Comparison of ENCODE assay signal across 20 mouse cellular contexts in genomic region chr13:102878631-102879030, GRCm38 (mm10).
DNase-seq lines count a peak whose midpoint lies in the region; ATAC-seq and TF ChIP-seq lines count a peak whose summit lies in the region.
"Had no signal": no experiment of that assay in that cellular context is flagged by ENCODE, and none has a peak within 500 bp of the region (broad histone marks: within the 10 kb centered on the region; RNA-seq: fewer than 3 reads in every experiment).

No protein-coding gene starts in this region.

- H3K27me3 ChIP-seq in heart, embryonic 14.5 days (ENCODE audit: control insufficient read depth, insufficient read depth, low read length), result no peaks in the 10 kb centered on the region
- H3K27me3 ChIP-seq in spleen, adult 2 months (ENCODE audit: control insufficient read depth, insufficient read depth, low read length), result no peaks in the 10 kb centered on the region
- no peaks in the 10 kb centered on the region for H3K27me3 ChIP-seq in splenic B cell, adult 2 months (ENCODE audit: control insufficient read depth, insufficient read depth, low read length, poor library complexity, severe bottlenecking)
- no peaks in the 10 kb centered on the region for H3K27me3 ChIP-seq in thymus, adult 2 months (ENCODE audit: control insufficient read depth, insufficient read depth, low read length)
- H3K27me3 ChIP-seq: embryonic facial prominence, embryonic 15.5 days; limb, embryonic 12.5 days had no signal

- no peak overlapping the region for H3K9ac ChIP-seq in heart, embryonic 14.5 days (ENCODE audit: low read length)
- H3K9ac ChIP-seq: embryonic facial prominence, embryonic 15.5 days; limb, embryonic 12.5 days; liver, embryonic 14.5 days had no signal

- ATAC-seq in heart, embryonic 14.5 days (ENCODE audit: insufficient number of reproducible peaks, insufficient read depth, low FRiP score, low read depth), result no peak

- H3K4me1 ChIP-seq in heart, embryonic 14.5 days (ENCODE audit: control insufficient read depth in 2 of 2, insufficient read depth in 2 of 2, low read length in 2 of 2), result peaks cover 27 to 47% of the 10 kb centered on the region in 2 experiments
- H3K4me1 ChIP-seq in spleen, adult 2 months (ENCODE audit: control insufficient read depth, insufficient read depth, insufficient read length), result peaks cover 20% of the 10 kb centered on the region; the same call in 1 of the 2 replicates
- H3K4me1 ChIP-seq in thymus, adult 2 months (replicated peaks; ENCODE audit: control insufficient read depth, insufficient read depth, low read length), result no peaks in the 10 kb centered on the region

- H3K36me3 ChIP-seq in heart, embryonic 14.5 days (ENCODE audit: control insufficient read depth, insufficient read depth, low read length), result no peaks in the 10 kb centered on the region
- H3K36me3 ChIP-seq in spleen, adult 2 months (ENCODE audit: control insufficient read depth, insufficient read depth, low read length), result no peaks in the 10 kb centered on the region
- no peaks in the 10 kb centered on the region; the same call in 1 of the 2 replicates for H3K36me3 ChIP-seq in splenic B cell, adult 2 months (ENCODE audit: control insufficient read depth, insufficient read depth, low read length, poor library complexity, severe bottlenecking)
- no peaks in the 10 kb centered on the region for H3K36me3 ChIP-seq in thymus, adult 2 months (ENCODE audit: control insufficient read depth, insufficient read depth, low read length)
- H3K36me3 ChIP-seq: embryonic facial prominence, embryonic 15.5 days; forebrain, embryonic 10.5 days; G1E; hindbrain, embryonic 10.5 days; limb, embryonic 12.5 days had no signal

- 27% methylated on average over 6 of the region's 6 CpGs for WGBS in heart, embryonic 14.5 days
- WGBS in spleen, adult 2 months, result 68% methylated on average over 6 of the region's 6 CpGs
- WGBS in thymus, adult 2 months, result 88% methylated on average over 6 of the region's 6 CpGs

- H3K4me3 ChIP-seq in heart, embryonic 14.5 days (ENCODE audit: control insufficient read depth in 1 of 2, insufficient read depth in 1 of 2, low read depth in 1 of 2, low read length in 2 of 2), result no peak overlapping the region
- no peak overlapping the region for H3K4me3 ChIP-seq in spleen, adult 2 months (ENCODE audit: extremely low read depth, insufficient read depth, insufficient read length)
- H3K4me3 ChIP-seq in thymus, adult 2 months (ENCODE audit: control insufficient read depth, insufficient read depth, low read length), result no peak overlapping the region
- H3K4me3 ChIP-seq: embryonic facial prominence, embryonic 15.5 days; forebrain, embryonic 10.5 days; hindbrain, embryonic 10.5 days; limb, embryonic 12.5 days had no signal

- peak overlapping the region; percentile 0 to 42; a peak in 2 of 4 replicates for H3K27ac ChIP-seq in heart, embryonic 14.5 days (replicated peaks in 1 of 2; ENCODE audit: control insufficient read depth in 1 of 2, insufficient read depth in 1 of 2, low read depth in 2 of 2, low read length in 2 of 2)
- H3K27ac ChIP-seq in spleen, adult 2 months (ENCODE audit: insufficient read depth, low read length), result 0 out of 2 replicates have a peak overlapping the region, but pooled peaks have one; percentile 31
- no peak overlapping the region for H3K27ac ChIP-seq in thymus, adult 2 months (ENCODE audit: control insufficient read depth, insufficient read depth, low read length)
- H3K27ac ChIP-seq: embryonic facial prominence, embryonic 15.5 days; forebrain, embryonic 10.5 days; hindbrain, embryonic 10.5 days; limb, embryonic 12.5 days; liver, embryonic 14.5 days; macrophage had no signal

- no peak for TF ChIP-seq CTCF in spleen, adult 2 months (IDR thresholded peaks at IDR 0.05; ENCODE audit: extremely low read depth, insufficient read depth, insufficient read length, insufficient replicate concordance)
- no peak for TF ChIP-seq CTCF in thymus, adult 2 months (IDR thresholded peaks at IDR 0.05; ENCODE audit: borderline replicate concordance, control insufficient read depth, extremely low read depth, insufficient read depth, low read length, poor library complexity)

- TF ChIP-seq POLR2A in spleen, adult 2 months (IDR thresholded peaks at IDR 0.05; ENCODE audit: low read depth, low read length), result no peak
- TF ChIP-seq POLR2A in thymus, adult 2 months (IDR thresholded peaks at IDR 0.05; ENCODE audit: control insufficient read depth, extremely low read depth, insufficient read depth, low read length, poor library complexity), result no peak

- H3K9me3 ChIP-seq in heart, embryonic 14.5 days (ENCODE audit: control insufficient read depth, low read length), result no peaks in the 10 kb centered on the region
- H3K9me3 ChIP-seq: embryonic facial prominence, embryonic 15.5 days; forebrain, embryonic 10.5 days; G1E; hindbrain, embryonic 10.5 days; limb, embryonic 12.5 days had no signal

- no peak for DNase-seq in heart, adult 8-10 months (ENCODE audit: low spot score)
- DNase-seq in spleen, adult 2 months (ENCODE audit: low read depth in 1 of 2, low spot score in 2 of 2), result no peak
- no peak for DNase-seq in spleen, postnatal 4 days (ENCODE audit: low spot score in 2 of 2)
- DNase-seq in splenic B cell, adult 2 months (ENCODE audit: low read depth, low spot score), result peak; percentile 20
- DNase-seq in layer of hippocampus, adult 11-12 months (ENCODE audit: low spot score), result no peak
- no peak for DNase-seq in thymus, adult 2 months
- DNase-seq: cerebellum, postnatal 10 days; kidney, adult 11 months; kidney, postnatal 25 days; layer of hippocampus, adult 9-11 months; right cerebral cortex, postnatal 14 days had no signal

- H3K4me2 ChIP-seq in heart, embryonic 14.5 days (ENCODE audit: low read length), result no peak overlapping the region
- H3K4me2 ChIP-seq: embryonic facial prominence, embryonic 15.5 days; limb, embryonic 12.5 days; midbrain, embryonic 11.5 days had no signal
